Mouse (Mus musculus): ENCODE measurements around the gene Dlk1.
"Not testable (repeated sequence)": the region's sequence is repeated elsewhere in the genome, so short reads cannot be mapped to it uniquely, and the experiment has no call there.

The Dlk1 gene

GRCm38 (mm10) chr12:109438383-109438782 is 14.2 kb upstream of the Dlk1 start:
- no peak for DNase-seq (ENCODE audit: inconsistent age in 2 of 2, low spot score in 1 of 2)

GRCm38 (mm10) chr12:109439974-109440373 is 12.6 kb upstream of the Dlk1 start:
- DNase-seq (ENCODE audit: inconsistent age in 2 of 2, low spot score in 1 of 2), result no peak

GRCm38 (mm10) chr12:109441366-109441765 is 11.3 kb upstream of the Dlk1 start:
- peak in 1 of 2 experiments; percentile 57 for DNase-seq (ENCODE audit: inconsistent age in 2 of 2, low spot score in 1 of 2)

- DNase-seq (ENCODE audit: inconsistent age in 2 of 2, low spot score in 1 of 2), result no peak
Measured at GRCm38 (mm10) chr12:109442115-109442514, 10.5 kb upstream of the Dlk1 start.

- DNase-seq (ENCODE audit: inconsistent age in 2 of 2, low spot score in 1 of 2), result no peak
Measured at GRCm38 (mm10) chr12:109443276-109443675, 9.3 kb upstream of the Dlk1 start.

GRCm38 (mm10) chr12:109444999-109445398 is 7.6 kb upstream of the Dlk1 start:
- no peak for DNase-seq (ENCODE audit: inconsistent age in 2 of 2, low spot score in 1 of 2)

- peak; percentile 66 to 79 for DNase-seq (ENCODE audit: inconsistent age in 2 of 2, low spot score in 1 of 2)
Measured at GRCm38 (mm10) chr12:109445499-109446235, 7.0 kb upstream of the Dlk1 start.

- DNase-seq (ENCODE audit: inconsistent age in 2 of 2, low spot score in 1 of 2), result peak; percentile 62 to 69
Measured at GRCm38 (mm10) chr12:109446236-109446941, 6.2 kb upstream of the Dlk1 start.

GRCm38 (mm10) chr12:109449421-109450411 is 2.9 kb upstream of the Dlk1 start:
- DNase-seq (ENCODE audit: inconsistent age in 2 of 2, low spot score in 1 of 2), result peak in 1 of 2 experiments; percentile 65

- peak; percentile 64 to 71 for DNase-seq (ENCODE audit: inconsistent age in 2 of 2, low spot score in 1 of 2)
Measured at GRCm38 (mm10) chr12:109453065-109453997, 708 bp downstream of the Dlk1 start.

- no peak for DNase-seq (ENCODE audit: inconsistent age in 2 of 2, low spot score in 1 of 2)
Measured at GRCm38 (mm10) chr12:109454137-109454536, 1.5 kb downstream of the Dlk1 start.

- no peak for DNase-seq (ENCODE audit: inconsistent age in 2 of 2, low spot score in 1 of 2)
Measured at GRCm38 (mm10) chr12:109456531-109457202, 4.0 kb downstream of the Dlk1 start.

- no peak for DNase-seq (ENCODE audit: inconsistent age in 2 of 2, low spot score in 1 of 2)
Measured at GRCm38 (mm10) chr12:109457836-109458235, 5.2 kb downstream of the Dlk1 start.

- DNase-seq (ENCODE audit: inconsistent age in 2 of 2, low spot score in 1 of 2), result no peak
Measured at GRCm38 (mm10) chr12:109458896-109459295, 6.3 kb downstream of the Dlk1 start.

- DNase-seq (ENCODE audit: inconsistent age in 2 of 2, low spot score in 1 of 2), result peak in 1 of 2 experiments; percentile 10
Measured at GRCm38 (mm10) chr12:109459481-109460401, 7.1 kb downstream of the Dlk1 start.

- DNase-seq (ENCODE audit: inconsistent age in 2 of 2, low spot score in 1 of 2), result peak in 1 of 2 experiments; percentile 21
Measured at GRCm38 (mm10) chr12:109462594-109462993, 10.0 kb downstream of the Dlk1 start.

GRCm38 (mm10) chr12:109467417-109467816 is 14.8 kb downstream of the Dlk1 start:
- DNase-seq (ENCODE audit: inconsistent age in 2 of 2, low spot score in 1 of 2), result not testable (repeated sequence)

- DNase-seq (ENCODE audit: inconsistent age in 2 of 2, low spot score in 1 of 2), result no peak
Measured at GRCm38 (mm10) chr12:109469793-109470192, 17.2 kb downstream of the Dlk1 start.
